Mouse (Mus musculus) megakaryocyte-erythroid progenitor cell, adult 5-6 weeks (primary cell): ENCODE data around the gene Arr3. TPM values are rescaled to one million over a fixed set of nuclear protein-coding genes. Genes with fewer than 3 reads are reported as not detected.
A peak's percentile ranks its signal among the peaks of the same experiment; 100 is the strongest.

Experiments used
- ATAC-seq: replicated peaks from 2 replicates; pipeline ENCODE4 v1.8.0; 2016; ENCODE audit warnings: mild to moderate bottlenecking, inconsistent platforms; ENCODE audit not compliant: severe bottlenecking, poor library complexity, low FRiP score, low TSS enrichment
- total RNA-seq, 2 experiments: library from RNA; stranded (forward) in 1 of 2; stranded (reverse) in 1 of 2; fragments of 200-1000, 215-1000 nt in 1 of 2; fragments of >200 nt in 1 of 2; fragmentation: Nextera tagmentation in 1 of 2; gene quantifications; 2 replicates each; pipeline ENCODE4 v1.2.3; 2014 to 2017

Gene Arr3
- total RNA-seq (2014; fragmentation: Nextera tagmentation) (not detected in 2 replicates), total RNA-seq (2017) (not detected in 2 replicates)

GRCm38 (mm10) chrX:100605314-100605713 lies at the start of gene Arr3:
Gene Arr3 (plus strand): TSS chrX:100605497.
- ATAC-seq = no peak

GRCm38 (mm10) chrX:100556026-100556425 lies 49.3 kb upstream of the Arr3 start:
- ATAC-seq = no peak

- ATAC-seq = no peak
Observed at GRCm38 (mm10) chrX:100565696-100566095, 39.6 kb upstream of the Arr3 start.

GRCm38 (mm10) chrX:100571951-100572350 lies 33.3 kb upstream of the Arr3 start, which contains the start of gene Awat1:
Gene Awat1 (plus strand): TSS chrX:100572251.
- ATAC-seq = no peak

- ATAC-seq = no peak
Observed at GRCm38 (mm10) chrX:100594791-100595190, 10.5 kb upstream of the Arr3 start, which contains the start of gene P2ry4. Gene P2ry4 (minus strand): TSS chrX:100594869.

- ATAC-seq = no peak
Observed at GRCm38 (mm10) chrX:100597439-100597838, 7.9 kb upstream of the Arr3 start.

- ATAC-seq = no peak
Observed at GRCm38 (mm10) chrX:100599755-100600154, 5.5 kb upstream of the Arr3 start.

GRCm38 (mm10) chrX:100618488-100618887 lies 13.2 kb downstream of the Arr3 start:
- ATAC-seq = no peak

- ATAC-seq = no peak
Observed at GRCm38 (mm10) chrX:100621366-100621765, 16.1 kb downstream of the Arr3 start.

GRCm38 (mm10) chrX:100624242-100624641 lies 18.9 kb downstream of the Arr3 start:
- peak; percentile 60 for ATAC-seq

- ATAC-seq = no peak
Observed at GRCm38 (mm10) chrX:100625146-100625545, 19.8 kb downstream of the Arr3 start.

- ATAC-seq = no peak
Observed at GRCm38 (mm10) chrX:100625546-100625801, 20.2 kb downstream of the Arr3 start, which contains the start of gene Kif4. Gene Kif4 (plus strand): TSS chrX:100625737.

GRCm38 (mm10) chrX:100625802-100626793 lies 20.8 kb downstream of the Arr3 start, which contains the start of gene Pdzd11:
Gene Pdzd11 (minus strand): TSS chrX:100626568.
- peak; percentile 99 for ATAC-seq

- ATAC-seq = no peak
Observed at GRCm38 (mm10) chrX:100629076-100629475, 23.8 kb downstream of the Arr3 start.

GRCm38 (mm10) chrX:100638477-100638876 lies 33.2 kb downstream of the Arr3 start:
- peak; percentile 80 for ATAC-seq

- no peak for ATAC-seq
Observed at GRCm38 (mm10) chrX:100652848-100653247, 47.6 kb downstream of the Arr3 start.

- ATAC-seq = no peak
Observed at GRCm38 (mm10) chrX:100664825-100665224, 59.5 kb downstream of the Arr3 start.
